8 mouse cellular contexts compared by ENCODE assay signal in genomic region chr11:76201761-76202674, GRCm38 (mm10). TPM values are rescaled to one million over a fixed set of nuclear protein-coding genes. Genes with fewer than 3 reads are reported as not detected.
DNase-seq lines count a peak whose midpoint lies in the region; ATAC-seq and TF ChIP-seq lines count a peak whose summit lies in the region.

No protein-coding gene starts in this region.

- peak; percentile 92 for DNase-seq in cerebellum, adult 11-12 months
- peak; percentile 90 to 95 for DNase-seq in heart, postnatal 14 days
- DNase-seq in layer of hippocampus, adult 11-12 months (ENCODE audit: low spot score) = peak; percentile 87
- peak; percentile 82 for DNase-seq in liver, postnatal 0 days

- H3K4me2 ChIP-seq in forebrain, embryonic 15.5 days (replicated peaks) = peak overlapping the region; percentile 74
- peak overlapping the region; percentile 100 for H3K4me2 ChIP-seq in liver, postnatal 0 days (ENCODE audit: low read depth, low read length)
- peak overlapping the region; percentile 85 for H3K4me2 ChIP-seq in neural tube, embryonic 12.5 days (replicated peaks)
- H3K4me2 ChIP-seq in stomach, embryonic 16.5 days (ENCODE audit: low read depth, low read length) = peak overlapping the region; percentile 61

- H3K4me1 ChIP-seq in E14TG2a.4 (replicated peaks; ENCODE audit: low read depth, low read length) = peaks cover 17% of the 10 kb centered on the region
- peaks cover 21% of the 10 kb centered on the region for H3K4me1 ChIP-seq in forebrain, embryonic 15.5 days
- peaks cover 11% of the 10 kb centered on the region for H3K4me1 ChIP-seq in liver, postnatal 0 days (ENCODE audit: insufficient read depth)
- peaks cover 10% of the 10 kb centered on the region for H3K4me1 ChIP-seq in neural tube, embryonic 12.5 days
- peaks cover 16% of the 10 kb centered on the region; the same call in 1 of the 2 replicates for H3K4me1 ChIP-seq in stomach, embryonic 16.5 days (ENCODE audit: control insufficient read depth, insufficient read depth, low read length)

- H3K27ac ChIP-seq in forebrain, embryonic 15.5 days (replicated peaks) = peak overlapping the region; percentile 68
- H3K27ac ChIP-seq in liver, postnatal 0 days (ENCODE audit: low read depth) = no peak overlapping the region
- H3K27ac ChIP-seq in neural tube, embryonic 12.5 days = peak overlapping the region; percentile 69
- peak overlapping the region; percentile 93 for H3K27ac ChIP-seq in stomach, embryonic 16.5 days (ENCODE audit: low read length)

- intact Hi-C loops in heart, postnatal 14 days (cut with DNase I) = no loop called here

- peak overlapping the region; percentile 95 for H3K4me3 ChIP-seq in E14TG2a.4 (replicated peaks; ENCODE audit: low read length)
- peak overlapping the region; percentile 71 for H3K4me3 ChIP-seq in forebrain, embryonic 15.5 days
- peak overlapping the region; percentile 77 for H3K4me3 ChIP-seq in liver, postnatal 0 days (ENCODE audit: low read depth, low read length)
- peak overlapping the region; percentile 89 for H3K4me3 ChIP-seq in neural tube, embryonic 12.5 days
- peak overlapping the region; percentile 92 for H3K4me3 ChIP-seq in stomach, embryonic 16.5 days (replicated peaks; ENCODE audit: low read length)

- peaks cover 16% of the 10 kb centered on the region; the same call in 1 of the 2 replicates for H3K36me3 ChIP-seq in E14TG2a.4 (ENCODE audit: insufficient read depth, low read length)
- peaks cover 19% of the 10 kb centered on the region for H3K36me3 ChIP-seq in forebrain, embryonic 15.5 days
- no peaks in the 10 kb centered on the region for H3K36me3 ChIP-seq in liver, postnatal 0 days (replicated peaks; ENCODE audit: insufficient read depth, low read length)
- H3K36me3 ChIP-seq in neural tube, embryonic 12.5 days = peaks cover 18% of the 10 kb centered on the region
- no peaks in the 10 kb centered on the region for H3K36me3 ChIP-seq in stomach, embryonic 16.5 days (ENCODE audit: control insufficient read depth, insufficient read depth, low read length)

- peaks cover 42% of the 10 kb centered on the region for H3K27me3 ChIP-seq in E14TG2a.4 (ENCODE audit: insufficient read depth, low read length)
- no peaks in the 10 kb centered on the region for H3K27me3 ChIP-seq in forebrain, embryonic 15.5 days
- H3K27me3 ChIP-seq in liver, postnatal 0 days (ENCODE audit: insufficient read depth, low read length) = peaks cover 14% of the 10 kb centered on the region
- H3K27me3 ChIP-seq in neural tube, embryonic 12.5 days (replicated peaks) = no peaks in the 10 kb centered on the region
- no peaks in the 10 kb centered on the region for H3K27me3 ChIP-seq in stomach, embryonic 16.5 days (ENCODE audit: control insufficient read depth, insufficient read depth, low read length)

- TF ChIP-seq CTCF in E14TG2a.4 (conservative IDR thresholded peaks at IDR 0.05; ENCODE audit: low read length) = no peak
- no peak for TF ChIP-seq CTCF in liver, postnatal 0 days (IDR thresholded peaks at IDR 0.05; ENCODE audit: low read depth)

- H3K9me3 ChIP-seq in E14TG2a.4 (ENCODE audit: low read length) = no peaks in the 10 kb centered on the region
- H3K9me3 ChIP-seq in forebrain, embryonic 15.5 days = no peaks in the 10 kb centered on the region
- H3K9me3 ChIP-seq in liver, postnatal 0 days (ENCODE audit: low read length) = no peaks in the 10 kb centered on the region
- H3K9me3 ChIP-seq in neural tube, embryonic 12.5 days = no peaks in the 10 kb centered on the region
- no peaks in the 10 kb centered on the region for H3K9me3 ChIP-seq in stomach, embryonic 16.5 days (replicated peaks; ENCODE audit: control insufficient read depth, low read length)

- peak; percentile 99 for ATAC-seq in forebrain, embryonic 15.5 days (replicated peaks)
- peak; percentile 99 for ATAC-seq in liver, postnatal 0 days
- peak; percentile 97 for ATAC-seq in neural tube, embryonic 12.5 days (ENCODE audit: low FRiP score, low read depth)
- peak; percentile 99 for ATAC-seq in stomach, embryonic 16.5 days (ENCODE audit: insufficient read depth, low FRiP score)

- TF ChIP-seq EP300 in liver, postnatal 0 days (IDR thresholded peaks at IDR 0.05; ENCODE audit: low read depth) = no peak

- H3K9ac ChIP-seq in forebrain, embryonic 15.5 days (replicated peaks) = peak overlapping the region; percentile 84
- peak overlapping the region; percentile 71 for H3K9ac ChIP-seq in liver, postnatal 0 days (replicated peaks)
- peak overlapping the region; percentile 88 for H3K9ac ChIP-seq in neural tube, embryonic 12.5 days
- H3K9ac ChIP-seq in stomach, embryonic 16.5 days (ENCODE audit: low read length) = peak overlapping the region; percentile 99

- under 1% methylated on average over 83 of the region's 90 CpGs for WGBS in forebrain, embryonic 15.5 days
- under 1% methylated on average over 58 of the region's 90 CpGs for WGBS in liver, postnatal 0 days (ENCODE audit: insufficient replicate concordance)
- WGBS in neural tube, embryonic 12.5 days = under 1% methylated on average over 90 of the region's 90 CpGs
- WGBS in stomach, embryonic 16.5 days = under 1% methylated on average over 78 of the region's 90 CpGs

RNA-seq across cellular contexts. Expression of gene Dbil5, which starts 15.4 kb away (rescaled TPM):
- polyA plus RNA-seq in forebrain, embryonic 15.5 days (2015; fragmentation: Nextera tagmentation; extraction: Ambion mirVana) = not detected in 2 replicates
- not detected for total RNA-seq in heart, postnatal 14 days (2021)
- 0.73 and 0.86 TPM in 2 replicates for polyA plus RNA-seq in liver, postnatal 0 days (2015; fragmentation: Nextera tagmentation; extraction: Ambion mirVana)
- 0.75 and 1.2 TPM in 2 replicates for polyA plus RNA-seq in neural tube, embryonic 12.5 days (2016; fragmentation: Nextera tagmentation; extraction: Ambion mirVana)
- polyA plus RNA-seq in stomach, embryonic 16.5 days (2015; fragmentation: Nextera tagmentation; extraction: Ambion mirVana) = 2.3 and 4.5 TPM in 2 replicates

RNA-seq across cellular contexts. Expression of gene Gemin4, which starts 15.4 kb away (rescaled TPM):
- 18.1 and 18.7 TPM in 2 replicates for polyA plus RNA-seq in forebrain, embryonic 15.5 days (2015; fragmentation: Nextera tagmentation; extraction: Ambion mirVana)
- 1 to 10 TPM; 1.8 to 2.6 TPM for total RNA-seq in heart, postnatal 14 days (2021)
- 6.8 and 9.5 TPM in 2 replicates for polyA plus RNA-seq in liver, postnatal 0 days (2015; fragmentation: Nextera tagmentation; extraction: Ambion mirVana)
- 22.1 and 28.6 TPM in 2 replicates for polyA plus RNA-seq in neural tube, embryonic 12.5 days (2016; fragmentation: Nextera tagmentation; extraction: Ambion mirVana)
- polyA plus RNA-seq in stomach, embryonic 16.5 days (2015; fragmentation: Nextera tagmentation; extraction: Ambion mirVana) = 30.1 and 35.2 TPM in 2 replicates

RNA-seq across cellular contexts. Expression of gene Fam57a, which starts 22.5 kb away (rescaled TPM):
- polyA plus RNA-seq in forebrain, embryonic 15.5 days (2015; fragmentation: Nextera tagmentation; extraction: Ambion mirVana) = 20.2 TPM in 2 replicates
- total RNA-seq in heart, postnatal 14 days (2021) = 1 to 10 TPM; 6.3 to 6.6 TPM
- 2.3 and 2.5 TPM in 2 replicates for polyA plus RNA-seq in liver, postnatal 0 days (2015; fragmentation: Nextera tagmentation; extraction: Ambion mirVana)
- polyA plus RNA-seq in neural tube, embryonic 12.5 days (2016; fragmentation: Nextera tagmentation; extraction: Ambion mirVana) = 30.4 and 30.6 TPM in 2 replicates
- 173 and 315 TPM in 2 replicates for polyA plus RNA-seq in stomach, embryonic 16.5 days (2015; fragmentation: Nextera tagmentation; extraction: Ambion mirVana)

RNA-seq across cellular contexts. Expression of gene Vps53, which starts 22.6 kb away (rescaled TPM):
- polyA plus RNA-seq in forebrain, embryonic 15.5 days (2015; fragmentation: Nextera tagmentation; extraction: Ambion mirVana) = 66.6 and 67.6 TPM in 2 replicates
- 10 to 100 TPM; 29.1 to 30.9 TPM for total RNA-seq in heart, postnatal 14 days (2021)
- polyA plus RNA-seq in liver, postnatal 0 days (2015; fragmentation: Nextera tagmentation; extraction: Ambion mirVana) = 15.4 and 16.2 TPM in 2 replicates
- polyA plus RNA-seq in neural tube, embryonic 12.5 days (2016; fragmentation: Nextera tagmentation; extraction: Ambion mirVana) = 61.7 and 62.2 TPM in 2 replicates
- 48.5 and 55.5 TPM in 2 replicates for polyA plus RNA-seq in stomach, embryonic 16.5 days (2015; fragmentation: Nextera tagmentation; extraction: Ambion mirVana)

RNA-seq across cellular contexts. Expression of gene Mrm3, which starts 41.5 kb away (rescaled TPM):
- 20.2 and 22.2 TPM in 2 replicates for polyA plus RNA-seq in forebrain, embryonic 15.5 days (2015; fragmentation: Nextera tagmentation; extraction: Ambion mirVana)
- 10 to 100 TPM; 20.6 to 22.8 TPM for total RNA-seq in heart, postnatal 14 days (2021)
- 13.9 and 14.8 TPM in 2 replicates for polyA plus RNA-seq in liver, postnatal 0 days (2015; fragmentation: Nextera tagmentation; extraction: Ambion mirVana)
- 17.1 and 18.7 TPM in 2 replicates for polyA plus RNA-seq in neural tube, embryonic 12.5 days (2016; fragmentation: Nextera tagmentation; extraction: Ambion mirVana)
- polyA plus RNA-seq in stomach, embryonic 16.5 days (2015; fragmentation: Nextera tagmentation; extraction: Ambion mirVana) = 22.3 and 24.2 TPM in 2 replicates
